Comparison of ENCODE assay signal across 8 mouse cellular contexts in genomic region chr2:31962501-31963224, GRCm38 (mm10). TPM values are rescaled to one million over a fixed set of nuclear protein-coding genes. Genes with fewer than 3 reads are reported as not detected.
DNase-seq lines count a peak whose midpoint lies in the region; ATAC-seq and TF ChIP-seq lines count a peak whose summit lies in the region.

No protein-coding gene starts in this region.

- DNase-seq in brain, embryonic 14.5 days (ENCODE audit: low read depth), result peak; percentile 96
- DNase-seq in cerebellum, postnatal 36 days, result peak; percentile 52 to 56
- peak; percentile 63 to 78 for DNase-seq in layer of hippocampus, postnatal 36 days
- no peak for DNase-seq in midbrain, embryonic 10.5 days (ENCODE audit: low spot score)
- no peak for DNase-seq in yolk sac, embryonic 10.5 days (ENCODE audit: low spot score)
- no peak for DNase-seq in ovary, adult 18-20 months (ENCODE audit: low spot score)
- DNase-seq in natural killer cell, adult 2 months (ENCODE audit: low spot score in 2 of 2), result no peak

- peak; percentile 40; the same call in 1 of the 2 replicates for TF ChIP-seq CTCF in brain, embryonic 14.5 days (IDR thresholded peaks at IDR 0.05; ENCODE audit: borderline replicate concordance, extremely low read depth, insufficient read depth, insufficient read length)

- no peak overlapping the region for H3K4me2 ChIP-seq in hindbrain, embryonic 16.5 days (ENCODE audit: low read length)

- TF ChIP-seq POLR2A in brain, embryonic 14.5 days (IDR thresholded peaks at IDR 0.05; ENCODE audit: borderline replicate concordance, extremely low read depth, insufficient read depth, insufficient read length, poor library complexity, severe bottlenecking), result no peak

- no peak overlapping the region for H3K4me3 ChIP-seq in hindbrain, embryonic 16.5 days (ENCODE audit: low read length)
- no peak overlapping the region for H3K4me3 ChIP-seq in midbrain, embryonic 10.5 days

- H3K36me3 ChIP-seq in hindbrain, embryonic 16.5 days (ENCODE audit: control insufficient read depth, insufficient read depth, low read length), result no peaks in the 10 kb centered on the region
- H3K36me3 ChIP-seq in midbrain, embryonic 10.5 days, result peaks cover 87% of the 10 kb centered on the region

- peak; percentile 96 for ATAC-seq in hindbrain, embryonic 16.5 days

- H3K9me3 ChIP-seq in hindbrain, embryonic 16.5 days (ENCODE audit: control insufficient read depth, low read length), result no peaks in the 10 kb centered on the region
- H3K9me3 ChIP-seq in midbrain, embryonic 10.5 days (replicated peaks), result no peaks in the 10 kb centered on the region

- H3K27me3 ChIP-seq in hindbrain, embryonic 16.5 days (replicated peaks; ENCODE audit: control insufficient read depth, insufficient read depth, low read length), result no peaks in the 10 kb centered on the region
- H3K27me3 ChIP-seq in midbrain, embryonic 10.5 days (ENCODE audit: low read depth, poor library complexity, severe bottlenecking), result no peaks in the 10 kb centered on the region

- 33% methylated on average over 8 of the region's 8 CpGs for WGBS in hindbrain, embryonic 16.5 days
- 76% methylated on average over 8 of the region's 8 CpGs for WGBS in midbrain, embryonic 10.5 days

- peak overlapping the region; percentile 35; the same call in 1 of the 2 replicates for H3K9ac ChIP-seq in hindbrain, embryonic 16.5 days (ENCODE audit: low read depth, low read length)

- H3K4me1 ChIP-seq in hindbrain, embryonic 16.5 days (ENCODE audit: control insufficient read depth, insufficient read depth, low read depth, low read length), result peaks cover 17% of the 10 kb centered on the region
- H3K4me1 ChIP-seq in midbrain, embryonic 10.5 days, result no peaks in the 10 kb centered on the region

- H3K27ac ChIP-seq in hindbrain, embryonic 16.5 days (ENCODE audit: low read depth, low read length), result peak overlapping the region; percentile 83
- 0 out of 2 replicates have a peak overlapping the region, but pooled peaks have one; percentile 23 for H3K27ac ChIP-seq in midbrain, embryonic 10.5 days (replicated peaks)

RNA-seq across cellular contexts. Expression of gene Nup214, which starts 11.6 kb away (rescaled TPM):
- polyA plus RNA-seq in brain, embryonic 14.5 days (2012; rRNA removed), result 34.8 and 42.1 TPM in 2 replicates
- polyA plus RNA-seq in hindbrain, embryonic 16.5 days (2015; fragmentation: Nextera tagmentation; extraction: Ambion mirVana), result 51.7 and 54.7 TPM in 2 replicates
- 10 to 100 TPM; 54.1 to 66.7 TPM for total RNA-seq in layer of hippocampus, postnatal 36 days (2021)
- polyA plus RNA-seq in midbrain, embryonic 10.5 days (2016; fragmentation: Nextera tagmentation; extraction: Ambion mirVana), result 97.2 and 104 TPM in 2 replicates

RNA-seq across cellular contexts. Expression of gene Aif1l, which starts 12.7 kb away (rescaled TPM):
- 31.2 and 40.1 TPM in 2 replicates for polyA plus RNA-seq in brain, embryonic 14.5 days (2012; rRNA removed)
- polyA plus RNA-seq in hindbrain, embryonic 16.5 days (2015; fragmentation: Nextera tagmentation; extraction: Ambion mirVana), result 23.0 and 23.3 TPM in 2 replicates
- 1 to 10 TPM; 6.1 to 8.8 TPM for total RNA-seq in layer of hippocampus, postnatal 36 days (2021)
- 68.3 and 76.2 TPM in 2 replicates for polyA plus RNA-seq in midbrain, embryonic 10.5 days (2016; fragmentation: Nextera tagmentation; extraction: Ambion mirVana)

Comparison
In these comparisons a context has a peak if more than half of its experiments do, and no peak if none do; other contexts are left out.
1. DNase-seq: peak in brain, embryonic 14.5 days (single experiment), cerebellum, postnatal 36 days (2 of 2) and layer of hippocampus, postnatal 36 days (2 of 2); none in midbrain, embryonic 10.5 days (single experiment), yolk sac, embryonic 10.5 days (single experiment), ovary, adult 18-20 months (single experiment) and natural killer cell, adult 2 months (0 of 2).